Mouse (Mus musculus): ENCODE measurements around the gene Klhdc8b. TPM values are rescaled to one million over a fixed set of nuclear protein-coding genes. Genes with fewer than 3 reads are reported as not detected.
A peak's percentile ranks its signal among the peaks of the same experiment; 100 is the strongest.

Gene Klhdc8b
- polyA plus RNA-seq, 1 experiment from 2014 or later = 33.5 TPM

DNA sequence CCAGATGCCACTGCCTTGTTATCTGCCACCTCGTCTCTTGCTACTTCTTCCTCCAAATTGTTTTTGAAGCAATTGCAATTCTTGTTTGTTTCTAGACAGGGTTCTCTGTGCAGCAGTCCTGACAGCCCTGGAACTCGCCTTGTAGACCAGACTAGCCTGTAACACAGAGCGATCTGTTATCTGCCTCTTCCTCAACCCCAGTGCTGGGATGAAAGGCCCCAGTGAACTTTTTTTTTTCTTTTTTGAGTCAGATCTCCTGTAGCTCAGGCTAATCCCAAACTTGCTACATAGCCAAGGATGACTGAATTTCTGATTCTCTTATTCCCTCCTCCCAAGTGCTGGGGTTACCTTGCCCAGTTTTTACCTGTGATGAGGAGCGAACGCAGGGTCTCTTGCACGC is 7.0 kb downstream of the Klhdc8b start:
- no peak overlapping the region for H3K9ac ChIP-seq (ENCODE audit: low read depth, low read length)
- whole genome bisulfite sequencing = 89% methylated on average over 6 of the region's 6 CpGs

DNA sequence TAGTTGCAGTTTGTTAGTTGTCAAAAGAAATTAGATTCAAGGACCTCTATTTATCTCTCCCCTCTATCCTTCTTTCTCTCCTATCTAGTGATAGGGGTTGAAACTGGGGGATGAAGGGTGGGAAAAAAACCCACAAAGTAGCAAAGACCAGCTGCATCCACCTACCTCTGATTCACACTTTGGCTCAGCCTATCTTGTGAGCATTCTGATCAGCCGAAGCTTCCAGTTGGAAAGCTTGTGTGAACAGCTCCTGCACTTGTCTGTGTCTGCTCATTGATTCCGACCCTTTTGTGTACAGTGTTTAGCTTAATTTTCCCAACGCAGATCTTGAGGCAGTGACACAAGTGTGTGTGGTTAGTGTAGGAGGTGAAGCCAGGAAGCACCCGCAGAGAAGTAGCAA is 7.9 kb downstream of the Klhdc8b start:
- no peak for TF ChIP-seq CTCF (IDR thresholded peaks at IDR 0.05; ENCODE audit: low read depth)
- Histone ChIP-seq H3K27ac (no peak overlapping the region), H3K9ac (ENCODE audit: low read depth, low read length) (peak overlapping the region; percentile 19; the same call in 1 of the 2 replicates), H3K9me3 (replicated peaks; ENCODE audit: low read length) (no peaks in the 10 kb centered on the region), H3K36me3 (ENCODE audit: insufficient read depth, low read length) (no peaks in the 10 kb centered on the region), H3K4me2 (ENCODE audit: low read length) (0 out of 2 replicates have a peak overlapping the region, but pooled peaks have one; percentile 95), H3K27me3 (ENCODE audit: insufficient read depth, low read length) (no peaks in the 10 kb centered on the region), H3K4me3 (replicated peaks; ENCODE audit: low read depth, low read length) (no peak overlapping the region), H3K4me1 (replicated peaks; ENCODE audit: insufficient read depth, low read length) (peaks cover 8% of the 10 kb centered on the region; the same call in 1 of the 2 replicates)
- WGBS = 81% methylated on average over 4 of the region's 4 CpGs
- DNase-seq (ENCODE audit: low spot score) (no peak), ATAC-seq (replicated peaks; ENCODE audit: low FRiP score, low read depth) (no peak)

More for the DNA sequence above, 7.0 kb downstream of the Klhdc8b start:
- Histone ChIP-seq H3K4me3 (replicated peaks; ENCODE audit: low read depth, low read length) (no peak overlapping the region), H3K4me2 (ENCODE audit: low read length) (no peak overlapping the region), H3K27me3 (ENCODE audit: insufficient read depth, low read length) (no peaks in the 10 kb centered on the region), H3K27ac (no peak overlapping the region), H3K36me3 (ENCODE audit: insufficient read depth, low read length) (no peaks in the 10 kb centered on the region), H3K9me3 (replicated peaks; ENCODE audit: low read length) (no peaks in the 10 kb centered on the region), H3K4me1 (replicated peaks; ENCODE audit: insufficient read depth, low read length) (peaks cover 8% of the 10 kb centered on the region; the same call in 1 of the 2 replicates)
- no peak for ATAC-seq (replicated peaks; ENCODE audit: low FRiP score, low read depth)
- TF ChIP-seq CTCF (IDR thresholded peaks at IDR 0.05; ENCODE audit: low read depth) = no peak
- no peak for DNase-seq (ENCODE audit: low spot score)

DNA sequence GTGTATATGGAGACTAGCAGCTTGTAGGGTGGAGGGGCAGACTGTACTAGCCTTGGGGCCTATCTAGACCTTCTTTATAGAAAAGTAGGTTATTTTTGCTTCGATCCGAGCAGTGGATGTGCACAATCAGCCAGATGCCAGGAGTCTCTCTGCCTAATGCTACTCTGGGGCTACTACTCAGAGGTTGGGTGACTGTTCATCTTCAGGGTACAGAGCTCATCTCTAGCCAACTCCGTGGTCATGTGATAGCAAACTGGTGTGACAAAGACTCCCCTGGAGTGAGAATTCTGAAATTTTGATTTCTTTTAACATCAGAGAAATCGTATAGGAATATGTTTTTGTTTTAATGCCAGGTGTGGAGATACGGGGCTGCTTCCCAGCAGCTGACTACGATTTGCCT is 8.5 kb downstream of the Klhdc8b start:
- H3K4me3 ChIP-seq (replicated peaks; ENCODE audit: low read depth, low read length) = peak overlapping the region; percentile 61
- H3K4me1 ChIP-seq (replicated peaks; ENCODE audit: insufficient read depth, low read length) = peaks cover 8% of the 10 kb centered on the region; the same call in 1 of the 2 replicates
- 41% methylated on average over 6 of the region's 6 CpGs for WGBS
- peak overlapping the region; percentile 95 for H3K4me2 ChIP-seq (ENCODE audit: low read length)
- no peaks in the 10 kb centered on the region for H3K27me3 ChIP-seq (ENCODE audit: insufficient read depth, low read length)
- peak overlapping the region; percentile 54; the same call in 1 of the 2 replicates for H3K27ac ChIP-seq
- H3K36me3 ChIP-seq (ENCODE audit: insufficient read depth, low read length) = no peaks in the 10 kb centered on the region
- TF ChIP-seq CTCF (IDR thresholded peaks at IDR 0.05; ENCODE audit: low read depth) = no peak
- H3K9me3 ChIP-seq (replicated peaks; ENCODE audit: low read length) = no peaks in the 10 kb centered on the region
- ATAC-seq (replicated peaks; ENCODE audit: low FRiP score, low read depth) = no peak
- H3K9ac ChIP-seq (ENCODE audit: low read depth, low read length) = peak overlapping the region; percentile 69
- no peak for DNase-seq (ENCODE audit: low spot score)

DNA sequence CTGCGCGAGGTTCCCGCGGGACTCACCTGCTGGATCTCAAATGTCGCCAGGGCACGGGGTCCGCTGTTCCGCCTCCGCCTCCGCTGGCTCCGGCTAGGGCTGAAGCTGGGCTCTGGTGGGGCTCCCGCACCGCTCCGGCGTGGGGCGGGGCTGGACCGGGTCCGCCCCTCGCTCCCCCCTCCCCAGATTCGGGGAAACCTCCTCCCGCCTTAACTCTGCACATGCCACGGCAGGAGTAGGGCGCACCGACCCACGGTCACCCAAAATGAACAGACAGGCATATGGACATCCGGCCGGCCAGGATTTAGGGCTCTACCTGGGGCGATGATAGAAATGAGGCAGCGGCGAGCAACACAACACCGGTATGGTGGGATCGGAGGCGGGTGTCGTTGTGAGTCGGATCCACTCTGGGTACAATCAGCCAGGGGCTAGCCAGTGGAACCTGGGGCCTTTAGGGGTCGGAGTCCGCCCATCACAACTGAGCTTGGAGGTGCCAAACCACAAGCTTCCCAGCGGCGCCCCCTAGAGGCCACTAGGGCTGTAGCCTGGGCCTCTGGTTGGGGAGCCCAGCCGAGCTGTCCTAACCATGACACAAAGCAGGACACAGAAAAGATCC is 9.0 kb downstream of the Klhdc8b start:
- Histone ChIP-seq H3K27me3 (ENCODE audit: insufficient read depth, low read length) (no peaks in the 10 kb centered on the region), H3K27ac (peak overlapping the region; percentile 54), H3K9ac (ENCODE audit: low read depth, low read length) (peak overlapping the region; percentile 69), H3K4me2 (ENCODE audit: low read length) (peak overlapping the region; percentile 95), H3K4me3 (replicated peaks; ENCODE audit: low read depth, low read length) (peak overlapping the region; percentile 61), H3K9me3 (replicated peaks; ENCODE audit: low read length) (no peaks in the 10 kb centered on the region), H3K36me3 (ENCODE audit: insufficient read depth, low read length) (no peaks in the 10 kb centered on the region), H3K4me1 (replicated peaks; ENCODE audit: insufficient read depth, low read length) (peaks cover 8% of the 10 kb centered on the region; the same call in 1 of the 2 replicates)
- DNase-seq (ENCODE audit: low spot score) (peak; percentile 93), ATAC-seq (replicated peaks; ENCODE audit: low FRiP score, low read depth) (peak; percentile 85)
- TF ChIP-seq CTCF (IDR thresholded peaks at IDR 0.05; ENCODE audit: low read depth) = peak; percentile 94
- under 1% methylated on average over 40 of the region's 40 CpGs for WGBS

DNA sequence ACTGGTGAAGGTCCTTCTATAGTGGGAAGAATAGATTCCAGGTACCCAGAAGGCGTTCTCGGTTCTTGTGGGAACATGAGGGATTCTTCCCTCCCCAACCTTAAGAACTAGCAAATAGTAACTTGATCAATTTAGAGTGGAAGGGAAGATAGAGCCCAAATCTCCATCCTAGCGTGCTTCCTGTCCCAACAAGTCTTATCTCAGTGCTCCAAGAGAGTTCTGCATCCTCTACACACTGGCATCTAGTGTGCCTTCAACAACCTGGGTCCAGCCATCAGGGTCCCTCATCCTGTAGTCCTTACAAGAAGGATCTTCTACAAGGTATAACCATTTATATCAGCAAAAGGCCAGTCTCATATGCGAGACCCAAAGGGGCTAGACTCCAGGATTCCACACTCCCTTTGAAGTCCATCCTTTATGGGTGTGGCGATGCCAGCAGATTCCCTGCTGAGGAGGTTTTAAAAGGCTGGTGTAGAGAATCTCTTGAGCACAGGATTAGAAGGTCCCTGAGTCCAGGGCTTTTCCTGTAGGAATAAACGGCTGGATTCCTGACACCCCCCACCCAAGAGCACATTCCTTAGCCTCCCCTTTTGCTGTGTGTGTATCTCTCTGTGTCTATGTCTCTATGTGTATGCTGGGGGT is 9.7 kb downstream of the Klhdc8b start:
- WGBS = 53% methylated on average over 6 of the region's 6 CpGs
- Histone ChIP-seq H3K4me2 (ENCODE audit: low read length) (peak overlapping the region; percentile 95), H3K36me3 (ENCODE audit: insufficient read depth, low read length) (no peaks in the 10 kb centered on the region), H3K9ac (ENCODE audit: low read depth, low read length) (peak overlapping the region; percentile 69), H3K9me3 (replicated peaks; ENCODE audit: low read length) (no peaks in the 10 kb centered on the region), H3K4me3 (replicated peaks; ENCODE audit: low read depth, low read length) (peak overlapping the region; percentile 61), H3K27me3 (ENCODE audit: insufficient read depth, low read length) (no peaks in the 10 kb centered on the region), H3K4me1 (replicated peaks; ENCODE audit: insufficient read depth, low read length) (peaks cover 8% of the 10 kb centered on the region; the same call in 1 of the 2 replicates), H3K27ac (peak overlapping the region; percentile 54)
- DNase-seq (ENCODE audit: low spot score) (no peak), ATAC-seq (replicated peaks; ENCODE audit: low FRiP score, low read depth) (no peak)
- no peak for TF ChIP-seq CTCF (IDR thresholded peaks at IDR 0.05; ENCODE audit: low read depth)

DNA sequence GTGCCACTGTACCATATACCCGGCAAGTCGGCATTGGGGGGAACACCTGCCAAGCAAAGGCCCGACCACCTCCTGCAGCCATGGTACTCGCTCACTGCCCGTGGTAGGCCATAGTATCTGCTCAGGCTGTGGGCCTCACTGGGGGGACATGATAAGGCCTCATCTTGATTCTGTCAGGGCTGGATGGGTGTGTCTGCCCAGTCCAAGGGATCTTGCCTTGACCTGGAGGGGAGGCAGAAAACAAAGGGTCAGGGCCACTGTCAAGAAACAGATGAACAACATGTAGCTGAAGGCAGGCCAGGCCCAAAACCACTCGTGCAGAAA is 10.2 kb downstream of the Klhdc8b start:
- peaks cover 8% of the 10 kb centered on the region; the same call in 1 of the 2 replicates for H3K4me1 ChIP-seq (replicated peaks; ENCODE audit: insufficient read depth, low read length)
- H3K9me3 ChIP-seq (replicated peaks; ENCODE audit: low read length) = no peaks in the 10 kb centered on the region
- H3K9ac ChIP-seq (ENCODE audit: low read depth, low read length) = peak overlapping the region; percentile 18; the same call in 1 of the 2 replicates
- 0 out of 2 replicates have a peak overlapping the region, but pooled peaks have one; percentile 4 for H3K4me2 ChIP-seq (ENCODE audit: low read length)
- DNase-seq (ENCODE audit: low spot score) (no peak), ATAC-seq (replicated peaks; ENCODE audit: low FRiP score, low read depth) (no peak)
- TF ChIP-seq CTCF (IDR thresholded peaks at IDR 0.05; ENCODE audit: low read depth) = no peak
- 86% methylated on average over 6 of the region's 6 CpGs for WGBS
- H3K27ac ChIP-seq = no peak overlapping the region
- H3K4me3 ChIP-seq (replicated peaks; ENCODE audit: low read depth, low read length) = no peak overlapping the region
- no peaks in the 10 kb centered on the region for H3K36me3 ChIP-seq (ENCODE audit: insufficient read depth, low read length)
- no peaks in the 10 kb centered on the region for H3K27me3 ChIP-seq (ENCODE audit: insufficient read depth, low read length)
